Mouse (Mus musculus) megakaryocyte, embryonic 14.5 days (primary cell): ENCODE measurements at regions not wholly inside any gene's neighbourhood (a gene's known extent, or its start where the extent isn't known, plus 50 kb on each side); places are given as distances from the start of the nearest gene placed in this dataset.

Source experiments
- FLI1 ChIP-seq: IDR thresholded peaks from 2 replicates; pipeline ENCODE4 v1.6.1; 2012; ENCODE audit warnings: low read length, inconsistent platforms, mixed read lengths
- GATA1 ChIP-seq: IDR thresholded peaks from 3 replicates; pipeline ENCODE4 v1.6.1; 2012; ENCODE audit warnings: mixed read lengths, low read length, inconsistent platforms, borderline replicate concordance

- TF ChIP-seq GATA1 = no peak
- no peak for TF ChIP-seq FLI1
These were observed 83.2 kb upstream of the Cops8 start for GRCm38 (mm10) chr1:90519284-90520275.
